Mouse (Mus musculus): ENCODE measurements around the gene Papolb. TPM values are rescaled to one million over a fixed set of nuclear protein-coding genes. Genes with fewer than 3 reads are reported as not detected.
A peak's percentile ranks its signal among the peaks of the same experiment; 100 is the strongest.

Papolb gene
- 0.05 and 0.13 TPM in 2 replicates for polyA plus RNA-seq (2015; fragmentation: Nextera tagmentation; extraction: Ambion mirVana)

GRCm38 (mm10) chr5:142529915-142530314, at the start of gene Papolb:
Gene Papolb, minus strand, starts transcription at chr5:142530076.
- H3K9ac ChIP-seq = no peak within 1 kb of the TSS
- ATAC-seq (ENCODE audit: insufficient number of reproducible peaks, low FRiP score, low TSS enrichment, low read depth) = no peak

GRCm38 (mm10) chr5:142578192-142578591, 48.3 kb upstream of the Papolb start:
- H3K9ac ChIP-seq = no peak overlapping the region
- H3K4me3 ChIP-seq (replicated peaks) = no peak overlapping the region
- no peak overlapping the region for H3K27ac ChIP-seq (replicated peaks)
- no peak overlapping the region for H3K4me2 ChIP-seq (replicated peaks)
- no peak for ATAC-seq (ENCODE audit: insufficient number of reproducible peaks, low FRiP score, low TSS enrichment, low read depth)
- H3K9me3 ChIP-seq (replicated peaks) = no peaks in the 10 kb centered on the region
- WGBS = 89% methylated on average over 10 of the region's 10 CpGs
- no peaks in the 10 kb centered on the region for H3K27me3 ChIP-seq
- no peaks in the 10 kb centered on the region for H3K4me1 ChIP-seq
- no peaks in the 10 kb centered on the region for H3K36me3 ChIP-seq

More at GRCm38 (mm10) chr5:142529915-142530314, at the start of gene Papolb:
- H3K4me1 ChIP-seq = no peaks in the 10 kb centered on the region
- H3K4me2 ChIP-seq (replicated peaks) = peak within 1 kb of the TSS; percentile 37
- 29% methylated on average over 41 of the region's 41 CpGs for WGBS
- H3K27ac ChIP-seq (replicated peaks) = no peak within 1 kb of the TSS
- H3K9me3 ChIP-seq (replicated peaks) = no peaks in the 10 kb centered on the region
- peak within 1 kb of the TSS; percentile 23 for H3K4me3 ChIP-seq (replicated peaks)
- H3K36me3 ChIP-seq = no peaks in the 10 kb centered on the region
- H3K27me3 ChIP-seq = peaks cover 22% of the 10 kb centered on the region

GRCm38 (mm10) chr5:142576832-142577231, 47.0 kb upstream of the Papolb start:
- Histone ChIP-seq H3K27ac (replicated peaks) (no peak overlapping the region), H3K9ac (no peak overlapping the region), H3K4me1 (no peaks in the 10 kb centered on the region), H3K27me3 (no peaks in the 10 kb centered on the region), H3K4me2 (replicated peaks) (no peak overlapping the region), H3K4me3 (replicated peaks) (no peak overlapping the region), H3K9me3 (replicated peaks) (no peaks in the 10 kb centered on the region), H3K36me3 (no peaks in the 10 kb centered on the region)
- WGBS = 71% methylated on average over 7 of the region's 7 CpGs
- no peak for ATAC-seq (ENCODE audit: insufficient number of reproducible peaks, low FRiP score, low TSS enrichment, low read depth)

- no peak overlapping the region for H3K9ac ChIP-seq
- no peaks in the 10 kb centered on the region for H3K36me3 ChIP-seq
- H3K4me3 ChIP-seq (replicated peaks) = no peak overlapping the region
- H3K9me3 ChIP-seq (replicated peaks) = no peaks in the 10 kb centered on the region
- no peak overlapping the region for H3K27ac ChIP-seq (replicated peaks)
- H3K27me3 ChIP-seq = no peaks in the 10 kb centered on the region
- no peak overlapping the region for H3K4me2 ChIP-seq (replicated peaks)
- 80% methylated on average over 8 of the region's 8 CpGs for WGBS
- no peaks in the 10 kb centered on the region for H3K4me1 ChIP-seq
- no peak for ATAC-seq (ENCODE audit: insufficient number of reproducible peaks, low FRiP score, low TSS enrichment, low read depth)
Observed at GRCm38 (mm10) chr5:142574323-142575057, 44.6 kb upstream of the Papolb start.

GRCm38 (mm10) chr5:142564606-142565005, 34.7 kb upstream of the Papolb start:
- WGBS = 89% methylated on average over 1 of the region's 1 CpGs
- ATAC-seq (ENCODE audit: insufficient number of reproducible peaks, low FRiP score, low TSS enrichment, low read depth) = no peak
- H3K4me2 ChIP-seq (replicated peaks) = no peak overlapping the region
- H3K27me3 ChIP-seq = no peaks in the 10 kb centered on the region
- H3K9me3 ChIP-seq (replicated peaks) = peaks cover 7% of the 10 kb centered on the region; the same call in 1 of the 2 replicates
- no peaks in the 10 kb centered on the region for H3K36me3 ChIP-seq
- no peak overlapping the region for H3K9ac ChIP-seq
- no peaks in the 10 kb centered on the region for H3K4me1 ChIP-seq
- H3K4me3 ChIP-seq (replicated peaks) = no peak overlapping the region
- H3K27ac ChIP-seq (replicated peaks) = no peak overlapping the region

- H3K27me3 ChIP-seq = no peaks in the 10 kb centered on the region
Observed at GRCm38 (mm10) chr5:142560261-142560660, 30.4 kb upstream of the Papolb start.

GRCm38 (mm10) chr5:142557397-142558067, 27.7 kb upstream of the Papolb start:
- H3K36me3 ChIP-seq = no peaks in the 10 kb centered on the region
- no peak overlapping the region for H3K9ac ChIP-seq
- 26% methylated on average over 16 of the region's 21 CpGs for WGBS
- no peaks in the 10 kb centered on the region for H3K4me1 ChIP-seq
- 0 out of 2 replicates have a peak overlapping the region, but pooled peaks have one; percentile 12 for H3K4me2 ChIP-seq (replicated peaks)
- H3K9me3 ChIP-seq (replicated peaks) = no peaks in the 10 kb centered on the region
- H3K27ac ChIP-seq (replicated peaks) = no peak overlapping the region
- no peak for ATAC-seq (ENCODE audit: insufficient number of reproducible peaks, low FRiP score, low TSS enrichment, low read depth)
- no peaks in the 10 kb centered on the region for H3K27me3 ChIP-seq
- no peak overlapping the region for H3K4me3 ChIP-seq (replicated peaks)

More at GRCm38 (mm10) chr5:142560261-142560660, 30.4 kb upstream of the Papolb start:
- Histone ChIP-seq H3K27ac (replicated peaks) (no peak overlapping the region), H3K9me3 (replicated peaks) (no peaks in the 10 kb centered on the region), H3K9ac (no peak overlapping the region), H3K36me3 (no peaks in the 10 kb centered on the region), H3K4me2 (replicated peaks) (no peak overlapping the region), H3K4me3 (replicated peaks) (no peak overlapping the region), H3K4me1 (no peaks in the 10 kb centered on the region)
- ATAC-seq (ENCODE audit: insufficient number of reproducible peaks, low FRiP score, low TSS enrichment, low read depth) = no peak
- WGBS = 45% methylated on average over 7 of the region's 7 CpGs

GRCm38 (mm10) chr5:142556721-142557120, 26.8 kb upstream of the Papolb start:
- Histone ChIP-seq H3K9ac (no peak overlapping the region), H3K4me3 (replicated peaks) (no peak overlapping the region), H3K4me2 (replicated peaks) (no peak overlapping the region), H3K27ac (replicated peaks) (no peak overlapping the region), H3K36me3 (no peaks in the 10 kb centered on the region), H3K9me3 (replicated peaks) (no peaks in the 10 kb centered on the region), H3K4me1 (no peaks in the 10 kb centered on the region), H3K27me3 (no peaks in the 10 kb centered on the region)
- no peak for ATAC-seq (ENCODE audit: insufficient number of reproducible peaks, low FRiP score, low TSS enrichment, low read depth)
- WGBS = 80% methylated on average over 4 of the region's 4 CpGs

GRCm38 (mm10) chr5:142555866-142556265, 26.0 kb upstream of the Papolb start:
- no peak for ATAC-seq (ENCODE audit: insufficient number of reproducible peaks, low FRiP score, low TSS enrichment, low read depth)
- Histone ChIP-seq H3K36me3 (no peaks in the 10 kb centered on the region), H3K27ac (replicated peaks) (no peak overlapping the region), H3K4me3 (replicated peaks) (no peak overlapping the region), H3K9ac (no peak overlapping the region), H3K4me2 (replicated peaks) (no peak overlapping the region), H3K4me1 (no peaks in the 10 kb centered on the region), H3K27me3 (no peaks in the 10 kb centered on the region), H3K9me3 (replicated peaks) (no peaks in the 10 kb centered on the region)
- 78% methylated on average over 5 of the region's 5 CpGs for WGBS

GRCm38 (mm10) chr5:142550706-142551652, 21.1 kb upstream of the Papolb start, which contains the start of gene Radil:
Gene Radil, minus strand, starts transcription at chr5:142551098.
- peak within 1 kb of the TSS; percentile 98 for H3K4me2 ChIP-seq (replicated peaks)
- H3K27me3 ChIP-seq = no peaks in the 10 kb centered on the region
- H3K27ac ChIP-seq (replicated peaks) = peak within 1 kb of the TSS; percentile 70
- H3K9me3 ChIP-seq (replicated peaks) = no peaks in the 10 kb centered on the region
- peaks cover 33% of the 10 kb centered on the region for H3K4me1 ChIP-seq
- H3K36me3 ChIP-seq = no peaks in the 10 kb centered on the region
- 2% methylated on average over 80 of the region's 80 CpGs for WGBS
- peak; percentile 87 for ATAC-seq (ENCODE audit: insufficient number of reproducible peaks, low FRiP score, low TSS enrichment, low read depth)
- peak within 1 kb of the TSS; percentile 39 for H3K9ac ChIP-seq
- peak within 1 kb of the TSS; percentile 53 for H3K4me3 ChIP-seq (replicated peaks)

Measured in embryonic facial prominence, embryonic 15.5 days (tissue).